Mouse (Mus musculus): ENCODE data around the gene Cul1. TPM values are rescaled to one million over a fixed set of nuclear protein-coding genes. Genes with fewer than 3 reads are reported as not detected.

Cul1 gene
- 3.8 and 5.6 TPM in 2 replicates for polyA plus RNA-seq (2012; rRNA removed)

DNA sequence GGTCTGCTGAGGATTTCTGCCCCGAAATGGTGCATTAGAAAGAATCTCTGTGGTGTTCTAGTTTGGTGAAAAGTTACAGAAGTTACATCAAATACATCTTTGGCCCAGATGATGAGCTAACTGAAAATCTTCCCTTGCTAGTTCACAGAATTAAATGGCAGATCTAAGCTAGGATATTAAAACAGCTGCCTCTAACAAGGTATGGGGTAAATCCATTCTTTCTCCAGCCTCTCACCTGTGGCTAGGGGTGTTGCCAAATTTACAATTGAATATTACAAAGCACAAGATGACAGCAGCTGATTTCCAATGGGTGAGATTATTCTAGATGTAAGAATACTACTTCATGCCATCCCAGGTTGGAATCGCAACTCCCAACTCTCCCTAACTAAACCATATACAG lies at the start of gene Cul1:
Cul1 (plus strand) TSS at position 301 of the 400 bp plus-strand sequence.

Other genes starting within 250 kb of the Cul1 start
- gene Ezh2, start 141.9 kb downstream of the Cul1 start, polyA plus RNA-seq (2012; rRNA removed): 0.51 and 1.6 TPM in 2 replicates

Data from stomach, adult 2 months (tissue).